Mouse (Mus musculus) thymus, postnatal 10 days (tissue): ENCODE measurements around the gene Rpl36al.
"Not testable (repeated sequence)": the region's sequence is repeated elsewhere in the genome, so short reads cannot be mapped to it uniquely, and the experiment has no call there.

Experiments used
- DNase-seq, 2 experiments: peaks; one replicate each; pipeline ENCODE4 v3.0.0; 2021; ENCODE audit warnings: low spot score in 2 of 2

Gene Rpl36al

GRCm38 (mm10) chr12:69196444-69197377 is 12.8 kb upstream of the Rpl36al start, which contains the start of gene Gm49383:
Gene Gm49383, minus strand, starts transcription at chr12:69197104.
- DNase-seq, result peak; percentile 25 to 45

GRCm38 (mm10) chr12:69192637-69193036 is 8.8 kb upstream of the Rpl36al start:
- no peak for DNase-seq

- DNase-seq, result no peak
Measured at GRCm38 (mm10) chr12:69191396-69191795, 7.5 kb upstream of the Rpl36al start.

- no peak for DNase-seq
Measured at GRCm38 (mm10) chr12:69190522-69190921, 6.6 kb upstream of the Rpl36al start.

- DNase-seq, result no peak
Measured at GRCm38 (mm10) chr12:69190074-69190473, 6.2 kb upstream of the Rpl36al start.

- no peak for DNase-seq
Measured at GRCm38 (mm10) chr12:69186811-69187471, 3.1 kb upstream of the Rpl36al start.

- no peak for DNase-seq
Measured at GRCm38 (mm10) chr12:69185371-69185770, 1.5 kb upstream of the Rpl36al start.

- peak in 1 of 2 experiments; percentile 29 for DNase-seq
Measured at GRCm38 (mm10) chr12:69184342-69185295, 736 bp upstream of the Rpl36al start.

- DNase-seq, result no peak
Measured at GRCm38 (mm10) chr12:69181800-69182199, 2.1 kb downstream of the Rpl36al start.

- no peak for DNase-seq
Measured at GRCm38 (mm10) chr12:69179371-69179770, 4.5 kb downstream of the Rpl36al start.

- no peak for DNase-seq
Measured at GRCm38 (mm10) chr12:69177526-69177925, 6.4 kb downstream of the Rpl36al start.

- DNase-seq, result no peak
Measured at GRCm38 (mm10) chr12:69175975-69176374, 7.9 kb downstream of the Rpl36al start.

GRCm38 (mm10) chr12:69171307-69171706 is 12.6 kb downstream of the Rpl36al start:
- DNase-seq, result no peak

- peak; percentile 64 to 81 for DNase-seq
Measured at GRCm38 (mm10) chr12:69168461-69169106, 15.3 kb downstream of the Rpl36al start, which contains the start of gene Lrr1. Gene Lrr1, plus strand, starts transcription at chr12:69168814.

GRCm38 (mm10) chr12:69167656-69168460 is 16.0 kb downstream of the Rpl36al start:
- DNase-seq, result no peak

- not testable (repeated sequence) for DNase-seq
Measured at GRCm38 (mm10) chr12:69166861-69167581, 16.9 kb downstream of the Rpl36al start.

- DNase-seq, result no peak
Measured at GRCm38 (mm10) chr12:69164904-69165303, 19.0 kb downstream of the Rpl36al start.

GRCm38 (mm10) chr12:69163586-69163985 is 20.3 kb downstream of the Rpl36al start:
- DNase-seq, result not testable (repeated sequence)

GRCm38 (mm10) chr12:69160677-69161076 is 23.2 kb downstream of the Rpl36al start:
- not testable (repeated sequence) for DNase-seq
